Mouse (Mus musculus) lung, embryonic 15.5 days (tissue): ENCODE measurements around the gene Ak8. TPM values are rescaled to one million over a fixed set of nuclear protein-coding genes. Genes with fewer than 3 reads are reported as not detected.

Experiments
- ATAC-seq: fragments of 200-750 bp; cut with Nextera tagmentation; 2 replicates; pipeline ENCODE4 v1.8.0; 2017; ENCODE audit warnings: moderate number of reproducible peaks, borderline replicate concordance; ENCODE audit not compliant: low FRiP score, low TSS enrichment; ENCODE audit errors: extremely low read depth
- H3K27ac ChIP-seq: fragments of 300-500 bp; sonication (generic); 2 replicates; pipeline ENCODE4 v1.5.1; 2015; ENCODE audit warnings: moderate library complexity, mild to moderate bottlenecking, inconsistent platforms
- H3K27me3 ChIP-seq: fragments of 300-500 bp; sonication (generic); 2 replicates; pipeline ENCODE4 v1.6.1; 2015; ENCODE audit warnings: inconsistent platforms
- H3K36me3 ChIP-seq: fragments of 300-500 bp; sonication (generic); 2 replicates; pipeline ENCODE4 v1.6.1; 2015; ENCODE audit warnings: inconsistent platforms
- H3K4me1 ChIP-seq: fragments of 300-500 bp; sonication (generic); 2 replicates; pipeline ENCODE4 v1.6.1; 2015; ENCODE audit warnings: inconsistent platforms
- H3K4me2 ChIP-seq: fragments of 300-500 bp; sonication (generic); 2 replicates; pipeline ENCODE4 v1.6.1; 2015; ENCODE audit warnings: inconsistent platforms, mild to moderate bottlenecking, moderate library complexity
- H3K4me3 ChIP-seq: fragments of 300-500 bp; sonication (generic); 2 replicates; pipeline ENCODE4 v1.5.1; 2015; ENCODE audit warnings: mild to moderate bottlenecking, inconsistent platforms
- H3K9ac ChIP-seq: fragments of 300-500 bp; sonication (generic); 2 replicates; pipeline ENCODE4 v1.6.1; 2015; ENCODE audit warnings: inconsistent platforms
- H3K9me3 ChIP-seq: fragments of 300-500 bp; sonication (generic); 2 replicates; pipeline ENCODE4 v1.6.1; 2016; ENCODE audit warnings: inconsistent platforms
- WGBS: fragments of 180-500 bp; shearing (Covaris S2); methylation state at CpG from one replicate; pipeline ENCODE4 v1.1.7; 2015; 5-methylcytosine and 5-hydroxymethylcytosine counted together
- microRNA-seq: library from miRNA; unstranded; fragments of <30 nt; microRNA quantifications from one replicate; pipeline ENCODE4, GENCODE M21; 2016
- polyA plus RNA-seq: library from polyadenylated mRNA; unstranded; fragments of >200 nt; fragmentation: Nextera tagmentation; extraction: Ambion mirVana; gene quantifications from 2 replicates; pipeline ENCODE4 v1.2.1, GENCODE M21; 2015

The Ak8 gene
- polyA plus RNA-seq, 1 experiment from 2014 or later: 1.9 TPM

DNA sequence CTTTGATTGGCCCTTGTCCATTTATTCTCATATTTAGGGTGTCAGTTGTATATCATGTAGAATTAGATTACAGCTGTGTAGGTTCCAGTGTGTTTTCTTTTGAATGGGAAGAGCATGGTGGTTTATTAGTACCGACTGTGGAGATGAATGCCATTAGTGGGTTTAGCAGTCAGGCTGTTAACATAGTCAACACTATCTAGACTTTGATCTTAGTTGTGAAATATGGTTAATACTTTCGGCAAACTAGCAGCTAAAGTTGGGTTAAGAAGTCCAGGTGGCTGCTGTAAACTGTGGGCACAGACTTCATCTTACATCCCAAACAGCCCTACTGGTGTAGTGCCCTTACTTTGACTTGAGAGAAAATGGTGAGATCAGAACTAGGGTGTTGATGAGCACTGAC is 148.9 kb downstream of the Ak8 start:
- no peak overlapping the region for H3K27ac ChIP-seq
- H3K4me2 ChIP-seq: no peak overlapping the region
- H3K9me3 ChIP-seq: no peaks in the 10 kb centered on the region
- ATAC-seq: no peak
- WGBS: 90% methylated on average over 2 of the region's 2 CpGs
- no peak overlapping the region for H3K9ac ChIP-seq
- H3K4me1 ChIP-seq: peaks cover 1% of the 10 kb centered on the region; the same call in 1 of the 2 replicates
- peaks cover 52% of the 10 kb centered on the region for H3K36me3 ChIP-seq
- no peak overlapping the region for H3K4me3 ChIP-seq
- H3K27me3 ChIP-seq: no peaks in the 10 kb centered on the region

DNA sequence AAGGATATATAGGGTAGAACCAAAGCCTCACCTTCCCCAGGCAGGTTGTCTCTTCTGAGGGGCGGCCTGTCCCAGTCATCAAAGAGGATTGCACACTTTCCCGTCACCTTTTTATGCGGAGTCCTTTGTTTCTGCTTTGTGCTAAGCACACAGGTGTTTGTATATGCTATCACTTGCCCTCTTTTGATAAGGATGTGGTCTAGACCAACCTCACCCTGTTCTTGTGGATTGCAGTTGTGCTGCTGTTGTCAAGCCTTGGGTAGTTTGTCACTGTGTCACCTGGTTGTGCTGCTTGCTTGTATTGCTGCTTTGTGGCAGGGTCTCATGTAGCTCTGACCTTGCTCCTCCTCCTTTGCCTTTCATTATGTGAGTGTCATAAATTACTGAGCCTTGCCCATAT is 152.6 kb downstream of the Ak8 start:
- ATAC-seq: no peak
- Histone ChIP-seq H3K27ac (no peak overlapping the region), H3K9ac (no peak overlapping the region), H3K4me1 (no peaks in the 10 kb centered on the region), H3K36me3 (peaks cover 42% of the 10 kb centered on the region), H3K4me2 (no peak overlapping the region), H3K9me3 (no peaks in the 10 kb centered on the region), H3K27me3 (no peaks in the 10 kb centered on the region), H3K4me3 (no peak overlapping the region)
- 76% methylated on average over 3 of the region's 3 CpGs for WGBS

DNA sequence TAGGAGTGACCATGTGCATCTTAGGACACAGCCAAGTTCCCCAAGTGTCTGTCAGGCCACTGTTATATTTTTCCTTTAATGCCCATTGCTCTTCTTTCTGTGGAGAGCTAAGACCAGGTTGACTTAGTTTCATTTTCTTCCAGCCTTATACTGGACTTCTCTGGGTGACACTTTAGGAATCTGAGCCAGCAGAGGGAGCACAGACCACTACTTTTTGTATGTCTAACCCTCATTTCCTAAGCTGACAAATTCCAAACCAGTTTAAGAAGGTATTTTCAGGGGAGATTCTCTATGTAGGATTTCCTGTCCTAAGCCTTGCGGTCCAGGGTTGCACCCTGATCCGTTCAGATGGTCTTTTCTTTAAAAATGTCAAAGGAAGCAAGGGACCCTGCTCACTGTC is 155.8 kb downstream of the Ak8 start:
- H3K4me1 ChIP-seq: no peaks in the 10 kb centered on the region
- H3K9me3 ChIP-seq: no peaks in the 10 kb centered on the region
- H3K4me3 ChIP-seq: no peak overlapping the region
- H3K36me3 ChIP-seq: peaks cover 38% of the 10 kb centered on the region
- H3K4me2 ChIP-seq: no peak overlapping the region
- H3K9ac ChIP-seq: no peak overlapping the region
- no peak for ATAC-seq
- no peak overlapping the region for H3K27ac ChIP-seq
- no peaks in the 10 kb centered on the region for H3K27me3 ChIP-seq
- 94% methylated on average over 2 of the region's 2 CpGs for WGBS

DNA sequence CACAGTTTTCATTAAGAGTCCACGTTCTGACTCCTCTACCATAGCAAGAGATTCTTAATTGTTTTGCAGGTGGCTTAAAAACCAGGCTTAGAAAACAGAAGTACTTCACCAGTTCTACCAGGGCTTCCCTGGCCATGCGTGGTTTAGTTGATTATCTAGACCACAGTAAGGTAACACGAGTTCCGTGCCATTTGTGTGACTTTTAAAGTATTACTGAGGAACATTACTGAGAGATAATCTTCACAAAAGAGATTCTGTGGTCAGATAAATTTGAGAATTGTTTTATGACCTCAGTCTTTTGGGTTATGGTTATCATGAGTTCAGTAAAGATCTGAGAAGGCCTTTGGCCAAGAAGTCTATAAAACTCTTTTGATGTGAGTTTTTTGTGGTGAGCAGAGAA is 159.3 kb downstream of the Ak8 start:
- H3K36me3 ChIP-seq: peaks cover 61% of the 10 kb centered on the region
- no peak for ATAC-seq
- WGBS: 88% methylated on average over 4 of the region's 4 CpGs
- H3K27ac ChIP-seq: no peak overlapping the region
- H3K4me3 ChIP-seq: no peak overlapping the region
- H3K27me3 ChIP-seq: no peaks in the 10 kb centered on the region
- no peak overlapping the region for H3K4me2 ChIP-seq
- H3K4me1 ChIP-seq: no peaks in the 10 kb centered on the region
- H3K9ac ChIP-seq: no peak overlapping the region
- H3K9me3 ChIP-seq: no peaks in the 10 kb centered on the region

DNA sequence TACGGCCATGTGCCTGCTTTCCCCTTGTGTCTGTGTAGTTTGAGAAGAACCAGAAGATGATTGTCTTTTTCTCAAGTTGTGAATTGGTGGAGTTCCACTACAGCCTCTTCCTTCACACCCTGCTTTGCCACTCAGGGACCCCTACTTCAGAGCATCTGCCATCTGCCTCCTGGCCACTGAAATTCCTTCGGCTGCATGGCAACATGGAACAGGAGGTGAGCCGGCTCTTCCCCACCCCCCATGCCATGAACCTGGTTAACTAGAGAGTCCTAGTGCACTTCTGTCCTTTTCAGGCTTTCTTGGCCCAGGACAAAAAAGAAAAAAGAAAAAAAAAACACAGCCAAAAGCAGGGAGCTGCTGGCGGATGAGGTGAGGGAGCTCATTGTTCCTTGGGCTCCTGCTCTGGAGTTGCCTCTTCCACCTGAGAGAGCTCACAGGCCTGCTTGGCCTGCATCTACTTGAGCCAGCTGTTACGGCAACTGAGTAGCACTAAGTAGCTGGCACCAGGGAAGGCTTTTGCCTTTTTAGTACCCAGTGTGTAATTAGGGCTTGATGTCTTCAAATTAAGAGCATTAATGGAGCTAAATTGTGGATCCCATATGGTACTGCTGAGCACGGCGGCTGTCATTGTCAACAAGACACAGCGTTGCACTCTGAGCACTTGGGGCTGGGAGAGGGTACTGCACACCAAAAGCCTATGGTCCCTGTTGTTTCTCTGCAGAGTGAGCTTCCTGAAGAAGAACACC is 160.9 kb downstream of the Ak8 start:
- ATAC-seq: no peak
- Histone ChIP-seq H3K4me3 (no peak overlapping the region), H3K4me1 (no peaks in the 10 kb centered on the region), H3K4me2 (no peak overlapping the region), H3K9me3 (no peaks in the 10 kb centered on the region), H3K36me3 (peaks cover 74% of the 10 kb centered on the region), H3K27ac (no peak overlapping the region), H3K9ac (no peak overlapping the region), H3K27me3 (no peaks in the 10 kb centered on the region)
- WGBS: 92% methylated on average over 8 of the region's 8 CpGs

Small RNAs within 50 kb of the gene (microRNA-seq; reads per million reads assigned to microRNA genes)
- gene Mir3088: 1.3 reads per million

Other genes starting within 250 kb of the Ak8 start
- 1.7 and 1.9 TPM in 2 replicates for gene 1700007K13Rik, start 233.8 kb upstream of the Ak8 start, polyA plus RNA-seq
- 53.0 and 53.7 TPM in 2 replicates for gene Mrps2, start 232.1 kb upstream of the Ak8 start, polyA plus RNA-seq
- gene Gbgt1, start 203.3 kb upstream of the Ak8 start, polyA plus RNA-seq: 0.98 and 1.8 TPM in 2 replicates
- 2.2 and 3.5 TPM in 2 replicates for gene Gm10134, start 194.1 kb upstream of the Ak8 start, polyA plus RNA-seq
- gene Ralgds, start 187.0 kb upstream of the Ak8 start, polyA plus RNA-seq: 30.9 and 31.7 TPM in 2 replicates
- gene Cel, start 136.8 kb upstream of the Ak8 start, polyA plus RNA-seq: 1.9 TPM in 1 of 2 replicates, not detected in the other
- 45.3 and 46.7 TPM in 2 replicates for gene Gtf3c5, start 116.4 kb upstream of the Ak8 start, polyA plus RNA-seq
- 0.49 and 1.0 TPM in 2 replicates for gene Gfi1b, start 78.2 kb upstream of the Ak8 start, polyA plus RNA-seq
- 17.8 and 20.6 TPM in 2 replicates for gene Tsc1, start 58.9 kb upstream of the Ak8 start, polyA plus RNA-seq
- 3.5 and 4.0 TPM in 2 replicates for gene Spaca9, start 437 bp upstream of the Ak8 start, polyA plus RNA-seq
- gene Gtf3c4, start 140.2 kb downstream of the Ak8 start, polyA plus RNA-seq: 14.5 and 14.9 TPM in 2 replicates
- gene Ddx31, start 140.2 kb downstream of the Ak8 start, polyA plus RNA-seq: 16.1 and 16.2 TPM in 2 replicates
- gene Barhl1, start 216.5 kb downstream of the Ak8 start, polyA plus RNA-seq: not detected in 2 replicates